Mouse (Mus musculus) G1E (cell line): ENCODE data around the gene Pnp. TPM values are rescaled to one million over a fixed set of nuclear protein-coding genes. Genes with fewer than 3 reads are reported as not detected.
"Not testable (repeated sequence)": the region's sequence is repeated elsewhere in the genome, so short reads cannot be mapped to it uniquely, and the experiment has no call there.

ENCODE experiments used
- ATAC-seq: 2 replicates; pipeline ENCODE4 v1.8.0; 2016; ENCODE audit warnings: mild to moderate bottlenecking; ENCODE audit not compliant: insufficient number of reproducible peaks, poor library complexity, low FRiP score, severe bottlenecking; ENCODE audit errors: extremely low read depth
- DNase-seq: peaks from one replicate; pipeline ENCODE4 v3.0.0; 2012; ENCODE audit warnings: low spot score
- H3K27me3 ChIP-seq: 2 replicates; pipeline ENCODE4 v1.6.1; 2012; ENCODE audit warnings: mild to moderate bottlenecking, low read length, inconsistent platforms; ENCODE audit not compliant: insufficient read depth
- H3K36me3 ChIP-seq: replicated peaks from 2 replicates; pipeline ENCODE3; 2012; ENCODE audit warnings: mild to moderate bottlenecking, inconsistent platforms
- H3K4me1 ChIP-seq: 2 replicates; pipeline ENCODE4 v1.6.1; 2012; ENCODE audit warnings: low read depth, low read length, inconsistent platforms, mixed read lengths; ENCODE audit not compliant: insufficient read depth
- H3K4me3 ChIP-seq: 2 replicates; pipeline ENCODE4 v1.5.1; 2012; ENCODE audit warnings: low read depth, mild to moderate bottlenecking, inconsistent platforms, low read length, moderate library complexity, mixed read lengths
- H3K9me3 ChIP-seq: replicated peaks from 2 replicates; pipeline ENCODE4 v1.6.1; 2012; ENCODE audit warnings: inconsistent platforms
- CTCF ChIP-seq: IDR thresholded peaks from 2 replicates; pipeline ENCODE4 v1.5.1; 2012; ENCODE audit warnings: low read depth, low read length, inconsistent platforms, mixed read lengths
- GATA1 ChIP-seq: IDR thresholded peaks from 2 replicates; pipeline ENCODE4 v1.6.1; 2012; ENCODE audit warnings: borderline replicate concordance, low read length, inconsistent platforms, mixed read lengths
- GATA2 ChIP-seq: IDR thresholded peaks from 2 replicates; pipeline ENCODE4 v1.6.1; 2012; ENCODE audit warnings: low read depth, low read length, inconsistent platforms, borderline replicate concordance
- POLR2AphosphoS5 ChIP-seq: IDR thresholded peaks from 2 replicates; pipeline ENCODE4 v1.6.1; 2012; ENCODE audit warnings: low read depth, low read length, inconsistent platforms; ENCODE audit not compliant: insufficient replicate concordance
- TAL1 ChIP-seq: conservative IDR thresholded peaks from 2 replicates; pipeline ENCODE4 v1.6.1; 2012; ENCODE audit warnings: low read depth, low read length, inconsistent platforms, mixed read lengths
- polyA plus RNA-seq: library from polyadenylated mRNA; stranded (reverse); fragments of >175 nt; gene quantifications from 2 replicates; pipeline ENCODE4 v1.2.3, GENCODE M21; 2012
- total RNA-seq, 2 experiments: library from RNA; stranded (forward) in 1 of 2; stranded (reverse) in 1 of 2; fragments of 200-1000 nt in 1 of 2; fragments of >200 nt in 1 of 2; fragmentation: Nextera tagmentation in 1 of 2; gene quantifications; 2 replicates each; pipeline ENCODE4 v1.2.3; 2014 to 2017

Gene Pnp
- total and polyA plus RNA-seq, 3 experiments: 1.5 to 110 (median 88.4) TPM

DNA sequence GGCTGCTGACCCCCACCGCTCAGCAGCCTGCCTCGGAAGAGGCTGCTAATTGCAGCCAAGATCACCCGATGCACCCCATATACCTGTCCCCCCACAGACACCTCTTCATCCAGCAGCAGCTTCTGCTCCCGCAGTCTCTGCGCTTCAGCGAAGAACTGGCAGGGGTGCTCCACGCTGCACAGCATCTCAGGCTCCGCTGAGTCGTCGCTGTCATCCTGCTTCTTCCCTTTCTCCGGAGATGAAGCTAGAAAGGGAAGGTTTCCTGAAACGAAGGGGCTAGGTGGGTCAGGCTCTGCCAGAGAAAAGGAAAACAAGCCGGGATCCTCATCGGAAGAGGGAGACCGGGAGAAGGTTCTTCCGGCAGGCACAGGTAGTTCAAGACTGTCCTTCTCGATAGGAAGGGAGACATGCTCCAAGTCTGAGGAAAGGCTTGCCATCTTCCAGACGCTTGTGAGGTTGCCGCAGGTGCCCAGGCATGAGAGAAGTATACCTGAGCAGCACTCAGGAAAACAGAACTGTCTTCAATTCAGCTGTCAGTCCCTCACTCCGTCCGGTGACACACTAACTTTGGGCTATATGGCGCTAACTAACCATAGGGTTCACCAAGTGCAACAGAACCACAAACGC lies 34.0 kb upstream of the Pnp start:
- H3K27me3 ChIP-seq: peaks cover 29% of the 10 kb centered on the region
- no peak overlapping the region for H3K4me3 ChIP-seq
- H3K4me1 ChIP-seq: no peaks in the 10 kb centered on the region
- peaks cover 6% of the 10 kb centered on the region; the same call in 1 of the 2 replicates for H3K9me3 ChIP-seq
- DNase-seq: no peak
- no peaks in the 10 kb centered on the region for H3K36me3 ChIP-seq
- ATAC-seq: no peak
- no peak for TF ChIP-seq CTCF
- no peak for TF ChIP-seq GATA1
- TF ChIP-seq GATA2: no peak
- no peak for TF ChIP-seq TAL1
- no peak for TF ChIP-seq POLR2AphosphoS5

DNA sequence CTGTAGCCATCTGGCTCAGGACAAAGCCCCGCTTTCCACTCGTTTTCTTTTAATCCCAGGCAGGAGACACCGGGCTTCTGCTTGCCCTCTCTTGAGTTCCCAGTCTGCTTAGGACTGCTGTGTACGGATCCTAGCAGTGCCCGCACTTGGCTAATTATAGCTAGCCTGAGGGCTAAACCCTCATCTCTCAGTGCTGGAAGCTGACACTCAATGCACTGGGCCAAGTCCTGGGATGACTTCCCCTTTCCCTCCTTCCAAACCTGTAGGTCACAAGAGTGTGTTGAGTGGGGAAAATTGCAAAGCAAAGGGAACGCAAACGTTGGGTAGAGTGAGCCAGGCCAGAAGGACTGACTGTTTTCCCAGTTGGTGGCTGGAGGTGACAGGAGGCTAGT lies 33.5 kb upstream of the Pnp start, which contains the start of gene Klhl33:
TSS of gene Klhl33 (minus strand) at position 134 of the 392 bp plus-strand sequence.
- ATAC-seq (no peak), DNase-seq (no peak)
- Histone ChIP-seq H3K27me3 (peaks cover 27% of the 10 kb centered on the region), H3K4me1 (no peaks in the 10 kb centered on the region), H3K9me3 (peaks cover 6% of the 10 kb centered on the region; the same call in 1 of the 2 replicates), H3K36me3 (no peaks in the 10 kb centered on the region), H3K4me3 (no peak within 1 kb of the TSS)
- TF ChIP-seq GATA2 (no peak), GATA1 (no peak), CTCF (no peak), TAL1 (no peak), POLR2AphosphoS5 (no peak)

DNA sequence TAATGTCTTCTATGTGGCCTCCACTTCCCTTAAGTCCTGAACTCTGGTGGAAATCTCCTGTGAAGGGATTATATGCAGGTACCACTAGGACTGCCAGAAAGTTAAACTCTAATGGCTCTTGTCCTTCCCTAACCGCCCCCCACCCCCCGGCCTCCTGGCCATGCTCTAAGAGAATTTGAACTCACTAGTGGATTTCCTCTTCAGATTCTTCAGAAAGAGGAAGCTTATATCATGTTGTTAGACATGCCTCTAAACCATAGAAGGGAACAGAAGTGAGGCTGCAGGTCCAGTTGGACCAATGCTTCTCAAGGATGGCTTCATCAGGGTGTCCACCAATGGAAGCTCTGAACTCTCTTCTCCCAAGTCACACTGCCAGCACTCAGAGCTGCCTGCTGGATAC lies 32.9 kb upstream of the Pnp start:
- H3K4me1 ChIP-seq, H3K9me3 ChIP-seq, ATAC-seq, H3K36me3 ChIP-seq, H3K4me3 ChIP-seq, DNase-seq: not testable (repeated sequence)
- peaks cover 21% of the 10 kb centered on the region for H3K27me3 ChIP-seq

DNA sequence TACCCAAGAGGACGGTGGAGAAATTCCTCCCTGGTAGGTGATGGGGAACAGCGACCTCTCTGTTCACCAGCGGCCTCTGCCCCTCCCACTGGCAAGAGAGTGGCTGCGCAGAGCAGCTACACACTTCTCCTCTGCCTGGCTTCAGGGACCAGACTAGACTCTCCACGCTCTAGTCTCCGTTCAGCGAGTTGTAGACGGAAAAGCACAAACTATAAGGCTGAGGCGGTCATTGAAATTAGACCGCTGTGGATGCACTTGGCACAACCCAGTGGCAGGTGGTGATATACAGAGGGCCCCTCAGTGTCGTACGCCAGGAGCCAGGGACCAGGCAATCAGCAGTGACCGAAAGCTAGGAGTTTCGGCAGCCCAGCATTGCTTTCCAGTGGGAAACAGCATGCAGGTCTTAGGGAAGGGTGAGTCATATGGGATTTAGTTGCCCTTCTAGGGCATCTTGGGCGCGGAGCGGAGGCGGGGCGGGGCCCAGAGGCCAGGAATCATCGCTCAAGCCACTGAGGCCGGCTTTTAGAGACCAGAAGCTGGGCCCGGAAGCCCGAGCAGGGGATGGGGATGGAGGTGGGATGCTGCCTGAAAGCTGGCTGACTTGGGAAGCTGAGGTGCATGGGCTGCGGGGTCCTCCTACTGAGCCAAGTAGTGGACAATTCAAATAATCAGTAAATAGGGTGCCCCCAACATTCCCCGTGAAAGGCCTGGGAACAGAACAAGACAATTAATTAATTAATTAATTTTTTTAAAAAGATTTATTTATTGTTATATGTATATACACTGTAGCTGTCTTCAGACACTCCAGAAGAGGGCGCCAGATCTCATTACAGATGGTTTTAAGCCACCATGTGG lies 26.7 kb upstream of the Pnp start:
- ATAC-seq (no peak), DNase-seq (no peak)
- Histone ChIP-seq H3K4me3 (no peak overlapping the region), H3K27me3 (0 out of 2 replicates have a peak, but pooled peaks cover 3% of the 10 kb centered on the region), H3K9me3 (peaks cover 6% of the 10 kb centered on the region; the same call in 1 of the 2 replicates), H3K36me3 (peaks cover 9% of the 10 kb centered on the region), H3K4me1 (no peaks in the 10 kb centered on the region)
- no peak for TF ChIP-seq GATA2
- no peak for TF ChIP-seq GATA1
- TF ChIP-seq POLR2AphosphoS5: no peak
- no peak for TF ChIP-seq TAL1
- TF ChIP-seq CTCF: no peak

DNA sequence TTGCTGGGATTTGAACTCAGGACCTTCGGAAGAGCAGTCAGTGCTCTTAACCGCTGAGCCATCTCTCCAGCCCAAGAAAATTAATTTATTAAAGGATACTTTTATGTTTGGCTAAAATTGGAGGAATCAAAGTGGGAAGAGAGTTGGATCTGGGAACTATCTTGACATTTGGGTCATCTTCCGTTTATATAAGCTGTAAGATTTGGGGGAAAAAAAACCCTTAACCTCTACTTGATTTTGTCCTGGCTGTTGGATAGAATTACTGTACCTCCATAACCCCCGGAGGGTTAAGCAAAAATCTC lies 26.1 kb upstream of the Pnp start:
- ATAC-seq: no peak
- TF ChIP-seq GATA2 (no peak), CTCF (no peak), GATA1 (no peak), POLR2AphosphoS5 (no peak), TAL1 (no peak)
- no peaks in the 10 kb centered on the region for H3K4me1 ChIP-seq
- 0 out of 2 replicates have a peak, but pooled peaks cover 3% of the 10 kb centered on the region for H3K27me3 ChIP-seq
- H3K9me3 ChIP-seq: peaks cover 6% of the 10 kb centered on the region; the same call in 1 of the 2 replicates
- no peak for DNase-seq
- no peak overlapping the region for H3K4me3 ChIP-seq
- H3K36me3 ChIP-seq: peaks cover 12% of the 10 kb centered on the region

DNA sequence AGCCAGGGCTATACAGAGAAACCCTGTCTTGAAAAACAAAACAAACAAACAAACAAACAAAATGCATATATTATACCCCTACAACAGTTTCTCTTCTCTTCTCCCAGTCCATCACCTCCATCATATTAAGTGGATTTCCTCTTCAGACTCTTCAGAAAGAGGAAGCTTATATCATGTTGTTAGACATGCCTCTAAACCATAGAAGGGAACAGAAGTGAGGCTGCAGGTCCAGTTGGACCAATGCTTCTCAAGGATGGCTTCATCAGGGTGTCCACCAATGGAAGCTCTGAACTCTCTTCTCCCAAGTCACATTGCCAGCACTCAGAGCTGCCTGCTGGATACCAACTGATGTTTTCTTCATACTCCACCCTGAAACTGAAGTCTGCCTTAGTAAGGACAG lies 25.6 kb upstream of the Pnp start:
- not testable (repeated sequence) for H3K9me3 ChIP-seq, H3K4me3 ChIP-seq, DNase-seq, H3K27me3 ChIP-seq, ATAC-seq, H3K4me1 ChIP-seq
- H3K36me3 ChIP-seq: peaks cover 17% of the 10 kb centered on the region

DNA sequence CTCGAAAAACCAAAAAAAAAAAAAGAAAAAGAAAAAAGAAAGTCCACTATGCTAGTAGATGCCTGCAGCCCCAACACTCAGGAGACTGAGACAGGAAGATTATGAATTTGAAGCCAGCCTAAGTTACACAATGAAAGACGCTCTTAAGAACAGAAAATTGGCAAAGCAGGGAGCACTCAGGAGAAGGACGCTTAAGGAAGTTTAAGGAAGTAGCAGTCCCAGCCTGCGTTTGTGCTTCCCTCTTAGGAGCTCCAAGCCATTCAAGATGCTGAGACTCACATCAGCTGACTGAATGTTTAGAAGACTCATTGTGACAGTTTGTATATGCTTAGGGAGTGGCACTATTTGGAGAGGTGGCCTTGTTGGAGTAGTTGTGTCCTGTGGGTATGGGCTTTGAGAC lies 22.8 kb upstream of the Pnp start:
- Histone ChIP-seq H3K4me1 (no peaks in the 10 kb centered on the region), H3K4me3 (no peak overlapping the region), H3K9me3 (no peaks in the 10 kb centered on the region), H3K27me3 (no peaks in the 10 kb centered on the region), H3K36me3 (peaks cover 42% of the 10 kb centered on the region)
- TF ChIP-seq GATA2 (no peak), POLR2AphosphoS5 (no peak), TAL1 (no peak), GATA1 (no peak), CTCF (no peak)
- ATAC-seq: no peak
- no peak for DNase-seq
